In genomic region chr7:99167939-99168338, GRCm38 (mm10) we compare ENCODE assay signal across 10 mouse cellular contexts. TPM values are rescaled to one million over a fixed set of nuclear protein-coding genes. Genes with fewer than 3 reads are reported as not detected.
DNase-seq lines count a peak whose midpoint lies in the region; ATAC-seq and TF ChIP-seq lines count a peak whose summit lies in the region.
"Had no signal": no experiment of that assay in that cellular context is flagged by ENCODE, and none has a peak within 500 bp of the region (broad histone marks: within the 10 kb centered on the region; RNA-seq: fewer than 3 reads in every experiment).

No protein-coding gene starts in this region.

- H3K4me2 ChIP-seq in intestine, embryonic 15.5 days (replicated peaks), result 0 out of 2 replicates have a peak overlapping the region, but pooled peaks have one; percentile 20
- no peak overlapping the region for H3K4me2 ChIP-seq in stomach, embryonic 15.5 days

- H3K4me1 ChIP-seq in intestine, embryonic 15.5 days (replicated peaks), result peaks cover 27% of the 10 kb centered on the region
- H3K4me1 ChIP-seq in liver, adult 2 months (ENCODE audit: control insufficient read depth, insufficient read depth, low read length), result peaks cover 78% of the 10 kb centered on the region
- peaks cover 16% of the 10 kb centered on the region; the same call in 1 of the 2 replicates for H3K4me1 ChIP-seq in stomach, embryonic 15.5 days

- H3K79me2 ChIP-seq in liver, adult 2 months (ENCODE audit: control insufficient read depth, insufficient read depth, low read length), result no peaks in the 10 kb centered on the region; the same call in 1 of the 2 replicates

- H3K27me3 ChIP-seq in intestine, embryonic 15.5 days (replicated peaks), result no peaks in the 10 kb centered on the region
- no peaks in the 10 kb centered on the region for H3K27me3 ChIP-seq in liver, adult 2 months (ENCODE audit: control insufficient read depth, insufficient read depth, low read length)
- no peaks in the 10 kb centered on the region for H3K27me3 ChIP-seq in stomach, embryonic 15.5 days (replicated peaks)

- peak; percentile 93 for ATAC-seq in intestine, embryonic 15.5 days
- ATAC-seq in stomach, embryonic 15.5 days (ENCODE audit: insufficient read depth, low FRiP score, low read depth), result peak; percentile 85

- H3K9ac ChIP-seq in intestine, embryonic 15.5 days, result no peak overlapping the region
- H3K9ac ChIP-seq in liver, adult 2 months (ENCODE audit: low read depth, low read length), result peak overlapping the region; percentile 38
- H3K9ac ChIP-seq in stomach, embryonic 15.5 days, result no peak overlapping the region

- no peak overlapping the region for H3K4me3 ChIP-seq in intestine, embryonic 15.5 days (replicated peaks)
- no peak overlapping the region for H3K4me3 ChIP-seq in liver, adult 2 months (ENCODE audit: insufficient read depth, low read depth, low read length)
- no peak overlapping the region for H3K4me3 ChIP-seq in stomach, embryonic 15.5 days (replicated peaks)

- no peaks in the 10 kb centered on the region for H3K36me3 ChIP-seq in intestine, embryonic 15.5 days
- H3K36me3 ChIP-seq in liver, adult 2 months (ENCODE audit: control insufficient read depth, insufficient read depth, low read length), result peaks cover 37% of the 10 kb centered on the region
- no peaks in the 10 kb centered on the region for H3K36me3 ChIP-seq in stomach, embryonic 15.5 days

- TF ChIP-seq CTCF in liver, adult 2 months (IDR thresholded peaks at IDR 0.05; ENCODE audit: low read depth, low read length), result no peak

- DNase-seq in lung, adult 18-20 months, result peak; percentile 36 to 63
- no peak for DNase-seq in lung, postnatal 14 days
- peak; percentile 99 for DNase-seq in liver, adult 2 months (ENCODE audit: extremely low read depth, low read depth, low spot score)
- DNase-seq in frontal cortex, postnatal 36 days (ENCODE audit: low spot score in 2 of 2), result no peak
- no peak for DNase-seq in B cell, adult 2 months
- DNase-seq in cerebellum, adult 8-10 months, result no peak
- DNase-seq: adrenal gland, postnatal 10 days; embryo, embryonic 11 days had no signal

- H3K9me3 ChIP-seq in intestine, embryonic 15.5 days, result no peaks in the 10 kb centered on the region
- H3K9me3 ChIP-seq in stomach, embryonic 15.5 days, result no peaks in the 10 kb centered on the region

- no peak for TF ChIP-seq POLR2A in liver, adult 2 months (IDR thresholded peaks at IDR 0.05; ENCODE audit: extremely low read depth, insufficient read depth, low read length)

- peak overlapping the region; percentile 81 for H3K27ac ChIP-seq in intestine, embryonic 15.5 days
- peak overlapping the region; percentile 99 for H3K27ac ChIP-seq in liver, adult 2 months (replicated peaks; ENCODE audit: insufficient read depth, low read depth, low read length)
- H3K27ac ChIP-seq in stomach, embryonic 15.5 days, result peak overlapping the region; percentile 77

- 50% methylated on average over 5 of the region's 5 CpGs for WGBS in intestine, embryonic 15.5 days
- 24% methylated on average over 5 of the region's 5 CpGs for WGBS in liver, adult 2 months
- 52% methylated on average over 5 of the region's 5 CpGs for WGBS in stomach, embryonic 15.5 days

RNA-seq across cellular contexts. Expression of gene Dgat2, which starts 14.6 kb away (rescaled TPM):
- polyA plus RNA-seq in intestine, embryonic 15.5 days (2015; fragmentation: Nextera tagmentation; extraction: Ambion mirVana), result 176 and 204 TPM in 2 replicates
- 464 and 499 TPM in 2 replicates for total RNA-seq in liver, adult 2 months (2014; rRNA removed)
- polyA plus RNA-seq in liver, adult 2 months (2012; rRNA removed), result 610 and 703 TPM in 2 replicates
- polyA plus RNA-seq in stomach, embryonic 15.5 days (2015; fragmentation: Nextera tagmentation; extraction: Ambion mirVana), result 70.2 and 72.0 TPM in 2 replicates

RNA-seq across cellular contexts. Expression of gene Uvrag, which starts 27.0 kb away (rescaled TPM):
- polyA plus RNA-seq in intestine, embryonic 15.5 days (2015; fragmentation: Nextera tagmentation; extraction: Ambion mirVana), result 20.5 and 20.9 TPM in 2 replicates
- 18.3 and 19.9 TPM in 2 replicates for total RNA-seq in liver, adult 2 months (2014; rRNA removed)
- polyA plus RNA-seq in liver, adult 2 months (2012; rRNA removed), result 11.4 and 12.2 TPM in 2 replicates
- polyA plus RNA-seq in stomach, embryonic 15.5 days (2015; fragmentation: Nextera tagmentation; extraction: Ambion mirVana), result 19.1 and 19.4 TPM in 2 replicates

Comparison
In these comparisons a context has a peak if more than half of its experiments do, and no peak if none do; other contexts are left out.
1. DNase-seq: peak in lung, adult 18-20 months (2 of 2) and liver, adult 2 months (single experiment); none in lung, postnatal 14 days (single experiment), frontal cortex, postnatal 36 days (0 of 2), B cell, adult 2 months (0 of 2) and cerebellum, adult 8-10 months (single experiment).
2. Peak in every context shown above with its lines, with median percentiles within 50 percentile points of each other: H3K27ac ChIP-seq.